Comparison of ENCODE assay signal across 13 mouse cellular contexts in the genomic region with DNA sequence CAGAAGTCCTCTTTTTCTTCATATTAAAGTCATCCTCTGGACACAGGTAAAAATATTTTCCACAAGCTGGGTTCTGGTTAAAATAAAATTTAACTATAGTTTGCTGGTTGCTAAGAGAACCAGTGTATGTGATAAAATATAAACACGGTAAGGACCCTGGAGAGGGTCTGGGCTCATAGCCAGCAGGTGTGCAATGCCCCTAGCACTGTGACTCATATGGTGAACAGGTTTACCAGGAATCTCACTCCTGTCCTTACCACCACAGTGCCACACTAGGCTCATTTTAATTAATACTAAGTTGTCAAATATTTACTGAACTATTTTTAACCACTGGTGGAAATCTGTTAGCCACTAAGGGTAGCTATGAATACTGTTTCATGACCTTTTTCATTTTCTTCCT.
"Had no signal": no experiment of that assay in that cellular context is flagged by ENCODE, and none has a peak within 500 bp of the region (broad histone marks: within the 10 kb centered on the region; RNA-seq: fewer than 3 reads in every experiment).

No protein-coding gene starts in this region.

- H3K27me3 ChIP-seq: intestine, embryonic 15.5 days; limb, embryonic 12.5 days; liver, embryonic 15.5 days; midbrain, embryonic 12.5 days had no signal

- H3K36me3 ChIP-seq: intestine, embryonic 15.5 days; limb, embryonic 12.5 days; liver, embryonic 15.5 days; midbrain, embryonic 12.5 days had no signal

- H3K4me3 ChIP-seq: intestine, embryonic 15.5 days; limb, embryonic 12.5 days; liver, embryonic 15.5 days; midbrain, embryonic 12.5 days had no signal

- H3K4me2 ChIP-seq: intestine, embryonic 15.5 days; limb, embryonic 12.5 days; liver, embryonic 11.5 days; liver, embryonic 15.5 days; midbrain, embryonic 12.5 days had no signal

- H3K9me3 ChIP-seq: intestine, embryonic 15.5 days; liver, embryonic 15.5 days had no signal

- H3K4me1 ChIP-seq: intestine, embryonic 15.5 days; limb, embryonic 12.5 days; liver, embryonic 15.5 days; midbrain, embryonic 12.5 days had no signal

- H3K9ac ChIP-seq: intestine, embryonic 15.5 days; limb, embryonic 12.5 days; liver, embryonic 15.5 days; midbrain, embryonic 12.5 days had no signal

- H3K27ac ChIP-seq: hindbrain, postnatal 0 days; intestine, embryonic 15.5 days; limb, embryonic 12.5 days; liver, embryonic 15.5 days; midbrain, embryonic 12.5 days had no signal

- ATAC-seq: hindbrain, postnatal 0 days; intestine, embryonic 15.5 days; midbrain, embryonic 16.5 days had no signal

- DNase-seq: kidney, adult 18-20 months; kidney, postnatal 25 days; right cerebral cortex, adult 18-20 months; right cerebral cortex, postnatal 25 days; thymus, adult 2 months; thymus, postnatal 25 days had no signal
